Comparison of ENCODE assay signal across 8 mouse cellular contexts in the genomic region with DNA sequence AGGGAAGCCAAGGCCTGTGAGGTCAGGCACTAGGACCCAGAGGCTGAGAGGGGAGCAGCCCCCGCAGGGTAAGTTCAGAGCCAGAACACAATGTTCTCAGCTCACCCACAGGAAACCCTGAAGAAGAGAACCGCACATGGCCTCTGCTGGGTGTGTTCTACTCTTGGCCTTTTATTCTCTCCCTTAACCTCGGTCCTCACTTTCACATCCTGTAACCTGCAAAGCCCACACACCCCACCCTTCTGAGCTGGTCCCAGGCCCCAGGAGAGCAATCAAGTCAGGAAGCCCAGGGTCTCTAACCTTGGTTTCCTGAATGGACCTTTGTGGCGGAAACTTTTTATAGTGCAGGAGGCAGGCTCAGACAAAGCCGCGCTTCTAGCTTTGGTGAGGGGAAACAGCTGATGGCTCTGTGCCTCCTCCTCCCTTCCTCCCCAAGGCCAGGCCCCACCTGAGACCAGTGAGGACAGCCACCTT. TPM values are rescaled to one million over a fixed set of nuclear protein-coding genes. Genes with fewer than 3 reads are reported as not detected.
DNase-seq lines count a peak whose midpoint lies in the region; ATAC-seq and TF ChIP-seq lines count a peak whose summit lies in the region.

No protein-coding gene starts in this region.

- H3K4me3 ChIP-seq in lung, embryonic 14.5 days (ENCODE audit: low read depth, low read length): no peak overlapping the region

- H3K4me2 ChIP-seq in lung, embryonic 14.5 days: peak overlapping the region; percentile 25

- ATAC-seq in common myeloid progenitor, adult 5-6 weeks (replicated peaks; ENCODE audit: low read depth, poor library complexity, severe bottlenecking): peak; percentile 64
- no peak for ATAC-seq in lung, embryonic 14.5 days (ENCODE audit: insufficient read depth)
- ATAC-seq in neutrophil, adult 5-6 weeks (ENCODE audit: extremely low read depth, insufficient number of reproducible peaks, low FRiP score, poor library complexity, severe bottlenecking): peak; percentile 78

- peak overlapping the region; percentile 10; the same call in 1 of the 2 replicates for H3K9ac ChIP-seq in lung, embryonic 14.5 days

- H3K9me3 ChIP-seq in lung, embryonic 14.5 days (ENCODE audit: low read depth, low read length): no peaks in the 10 kb centered on the region

- TF ChIP-seq CTCF in lung, embryonic 14.5 days (IDR thresholded peaks at IDR 0.05; ENCODE audit: low read depth): no peak

- H3K27me3 ChIP-seq in lung, embryonic 14.5 days (ENCODE audit: insufficient read depth, low read length): no peaks in the 10 kb centered on the region

- no peaks in the 10 kb centered on the region for H3K36me3 ChIP-seq in lung, embryonic 14.5 days (ENCODE audit: insufficient read depth)

- peaks cover 38% of the 10 kb centered on the region for H3K4me1 ChIP-seq in lung, embryonic 14.5 days (ENCODE audit: insufficient read depth)

- DNase-seq in ovary, adult 18-20 months (ENCODE audit: low spot score): peak; percentile 76
- no peak for DNase-seq in ovary, postnatal 14 days (ENCODE audit: low spot score)
- peak; percentile 92 to 97 for DNase-seq in heart, adult 9 months (ENCODE audit: low spot score in 2 of 2)
- DNase-seq in kidney, adult 11 months: peak; percentile 82
- DNase-seq in lung, embryonic 14.5 days: peak; percentile 65
- DNase-seq in urinary bladder, postnatal 25 days (ENCODE audit: low spot score): no peak

- H3K27ac ChIP-seq in lung, embryonic 14.5 days (ENCODE audit: low read depth): peak overlapping the region; percentile 76

- WGBS in lung, embryonic 14.5 days: 12% methylated on average over 6 of the region's 6 CpGs

RNA-seq across cellular contexts. Expression of gene Ddit4, which starts 22.6 kb away (rescaled TPM):
- 1.4 and 4.2 TPM in 2 replicates for total RNA-seq in common myeloid progenitor, adult 5-6 weeks (2017)
- polyA plus RNA-seq in lung, embryonic 14.5 days (2014; fragmentation: Nextera tagmentation; extraction: Ambion mirVana): 3.0 and 3.5 TPM in 2 replicates
- 5.6 and 8.1 TPM in 2 replicates for total RNA-seq in neutrophil, adult 5-6 weeks (2017)

RNA-seq across cellular contexts. Expression of gene Ascc1, which starts 28.4 kb away (rescaled TPM):
- total RNA-seq in common myeloid progenitor, adult 5-6 weeks (2017): 30.5 and 41.6 TPM in 2 replicates
- 34.7 and 35.3 TPM in 2 replicates for polyA plus RNA-seq in lung, embryonic 14.5 days (2014; fragmentation: Nextera tagmentation; extraction: Ambion mirVana)
- total RNA-seq in neutrophil, adult 5-6 weeks (2017): 8.7 and 15.3 TPM in 2 replicates

RNA-seq across cellular contexts. Expression of gene Anapc16, which starts 28.7 kb away (rescaled TPM):
- total RNA-seq in common myeloid progenitor, adult 5-6 weeks (2017): 45.3 and 60.5 TPM in 2 replicates
- 108 and 109 TPM in 2 replicates for polyA plus RNA-seq in lung, embryonic 14.5 days (2014; fragmentation: Nextera tagmentation; extraction: Ambion mirVana)
- 53.2 and 56.3 TPM in 2 replicates for total RNA-seq in neutrophil, adult 5-6 weeks (2017)

Comparison
In these comparisons a context has a peak if more than half of its experiments do, and no peak if none do; other contexts are left out.
1. DNase-seq: peak in ovary, adult 18-20 months (single experiment), heart, adult 9 months (2 of 2), kidney, adult 11 months (single experiment) and lung, embryonic 14.5 days (single experiment); none in ovary, postnatal 14 days (single experiment) and urinary bladder, postnatal 25 days (single experiment).